8 mouse cellular contexts compared by ENCODE assay signal in the genomic region with DNA sequence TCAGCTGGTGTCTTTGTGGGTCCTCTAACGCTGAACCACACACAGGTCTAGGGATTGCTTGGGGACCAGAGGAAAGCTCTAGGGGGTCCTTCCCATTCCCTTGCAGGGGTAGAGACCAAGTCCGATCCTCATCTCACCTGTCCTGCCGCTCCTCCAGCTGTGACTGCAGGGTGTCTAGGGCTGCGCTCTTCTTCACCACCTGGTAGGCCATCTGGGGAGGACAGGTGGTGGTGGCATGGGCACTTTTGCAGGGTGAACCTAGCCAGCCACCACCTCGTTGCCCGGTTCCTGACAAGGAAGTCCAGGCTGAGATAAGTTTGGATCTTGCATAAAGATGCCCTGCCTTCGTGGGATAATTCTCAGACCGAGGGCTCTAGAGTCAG. TPM values are rescaled to one million over a fixed set of nuclear protein-coding genes. Genes with fewer than 3 reads are reported as not detected.
DNase-seq lines count a peak whose midpoint lies in the region; ATAC-seq and TF ChIP-seq lines count a peak whose summit lies in the region.

No protein-coding gene starts in this region.

- ATAC-seq in liver, postnatal 0 days = no peak
- no peak for ATAC-seq in megakaryocyte progenitor cell, adult 5-6 weeks (replicated peaks; ENCODE audit: poor library complexity)

- H3K9ac ChIP-seq in liver, postnatal 0 days (replicated peaks) = no peak overlapping the region

- peaks cover 35% of the 10 kb centered on the region for H3K4me1 ChIP-seq in heart, embryonic 10.5 days
- peaks cover 32% of the 10 kb centered on the region for H3K4me1 ChIP-seq in hindbrain, embryonic 10.5 days (replicated peaks)
- peaks cover 18% of the 10 kb centered on the region for H3K4me1 ChIP-seq in liver, postnatal 0 days (ENCODE audit: insufficient read depth)

- H3K36me3 ChIP-seq in heart, embryonic 10.5 days = peaks cover 23% of the 10 kb centered on the region
- peaks cover 11% of the 10 kb centered on the region; the same call in 1 of the 2 replicates for H3K36me3 ChIP-seq in hindbrain, embryonic 10.5 days
- peaks cover 20% of the 10 kb centered on the region for H3K36me3 ChIP-seq in liver, postnatal 0 days (replicated peaks; ENCODE audit: insufficient read depth, low read length)

- TF ChIP-seq EP300 in liver, postnatal 0 days (IDR thresholded peaks at IDR 0.05; ENCODE audit: low read depth) = no peak

- H3K9me3 ChIP-seq in heart, embryonic 10.5 days = no peaks in the 10 kb centered on the region
- H3K9me3 ChIP-seq in hindbrain, embryonic 10.5 days = no peaks in the 10 kb centered on the region
- no peaks in the 10 kb centered on the region for H3K9me3 ChIP-seq in liver, postnatal 0 days (ENCODE audit: low read length)

- peak overlapping the region; percentile 37 for H3K27ac ChIP-seq in heart, embryonic 10.5 days
- H3K27ac ChIP-seq in hindbrain, embryonic 10.5 days = peak overlapping the region; percentile 72
- no peak overlapping the region for H3K27ac ChIP-seq in liver, postnatal 0 days (ENCODE audit: low read depth)

- H3K4me2 ChIP-seq in liver, postnatal 0 days (ENCODE audit: low read depth, low read length) = peak overlapping the region; percentile 46

- peaks cover 63% of the 10 kb centered on the region for H3K27me3 ChIP-seq in heart, embryonic 10.5 days (ENCODE audit: insufficient read depth, poor library complexity, severe bottlenecking)
- peaks cover 57% of the 10 kb centered on the region for H3K27me3 ChIP-seq in hindbrain, embryonic 10.5 days (ENCODE audit: insufficient read depth, poor library complexity, severe bottlenecking)
- no peaks in the 10 kb centered on the region for H3K27me3 ChIP-seq in liver, postnatal 0 days (ENCODE audit: insufficient read depth, low read length)

- DNase-seq in heart, embryonic 10.5 days (ENCODE audit: low spot score) = no peak
- DNase-seq in heart, adult 8-10 months (ENCODE audit: low spot score) = no peak
- DNase-seq in cerebellum, adult 11-12 months = peak; percentile 79
- no peak for DNase-seq in hindbrain, embryonic 10.5 days (ENCODE audit: low spot score)
- DNase-seq in liver, postnatal 0 days = no peak
- no peak for DNase-seq in adrenal gland, adult 2 months
- DNase-seq in spleen, adult 18-20 months = no peak

- H3K4me3 ChIP-seq in heart, embryonic 10.5 days = peak overlapping the region; percentile 52
- H3K4me3 ChIP-seq in hindbrain, embryonic 10.5 days = peak overlapping the region; percentile 52
- H3K4me3 ChIP-seq in liver, postnatal 0 days (ENCODE audit: low read depth, low read length) = no peak overlapping the region

- 21% methylated on average over 8 of the region's 8 CpGs for WGBS in heart, embryonic 10.5 days
- 21% methylated on average over 8 of the region's 8 CpGs for WGBS in hindbrain, embryonic 10.5 days
- WGBS in liver, postnatal 0 days (ENCODE audit: insufficient replicate concordance) = 48% methylated on average over 8 of the region's 8 CpGs

- TF ChIP-seq CTCF in liver, postnatal 0 days (IDR thresholded peaks at IDR 0.05; ENCODE audit: low read depth) = no peak

RNA-seq across cellular contexts. Expression of gene Atg16l2, which starts 5.0 kb away (rescaled TPM):
- polyA plus RNA-seq in heart, embryonic 10.5 days (2016; fragmentation: Nextera tagmentation; extraction: Ambion mirVana) = 19.2 and 22.1 TPM in 2 replicates
- total RNA-seq in heart, adult 8-10 months (2022) = 10 to 100 TPM in 2 of 4 experiments, 1 to 10 TPM in 2; 5.7 to 12.3 (median 9.3) TPM
- polyA plus RNA-seq in hindbrain, embryonic 10.5 days (2016; fragmentation: Nextera tagmentation; extraction: Ambion mirVana) = 13.8 and 20.1 TPM in 2 replicates
- polyA plus RNA-seq in liver, postnatal 0 days (2015; fragmentation: Nextera tagmentation; extraction: Ambion mirVana) = 4.9 and 5.3 TPM in 2 replicates
- 10 to 100 TPM; 17.7 to 22.3 TPM for total RNA-seq in adrenal gland, adult 2 months (2021)
- polyA plus RNA-seq in adrenal gland, adult 2 months (2012; rRNA removed) = 17.5 and 19.5 TPM in 2 replicates
- 9.8 and 14.7 TPM in 2 replicates for total RNA-seq in megakaryocyte progenitor cell, adult 5-6 weeks (2015)
- 6.7 and 7.1 TPM in 2 replicates for total RNA-seq in megakaryocyte progenitor cell, adult 5-6 weeks (2017)

RNA-seq across cellular contexts. Expression of gene Stard10, which starts 19.9 kb away (rescaled TPM):
- polyA plus RNA-seq in heart, embryonic 10.5 days (2016; fragmentation: Nextera tagmentation; extraction: Ambion mirVana) = 24.7 and 62.7 TPM in 2 replicates
- 10 to 100 TPM; 57.4 to 86.0 (median 69.5) TPM for total RNA-seq in heart, adult 8-10 months (2022)
- polyA plus RNA-seq in hindbrain, embryonic 10.5 days (2016; fragmentation: Nextera tagmentation; extraction: Ambion mirVana) = 9.8 and 10.4 TPM in 2 replicates
- polyA plus RNA-seq in liver, postnatal 0 days (2015; fragmentation: Nextera tagmentation; extraction: Ambion mirVana) = 361 and 384 TPM in 2 replicates
- total RNA-seq in adrenal gland, adult 2 months (2021) = 10 to 100 TPM; 29.9 to 78.1 TPM
- 27.6 and 46.9 TPM in 2 replicates for polyA plus RNA-seq in adrenal gland, adult 2 months (2012; rRNA removed)
- total RNA-seq in megakaryocyte progenitor cell, adult 5-6 weeks (2015) = 50.4 and 59.3 TPM in 2 replicates
- total RNA-seq in megakaryocyte progenitor cell, adult 5-6 weeks (2017) = 23.1 and 31.2 TPM in 2 replicates

RNA-seq across cellular contexts. Expression of gene Arap1, which starts 50.9 kb away (rescaled TPM):
- polyA plus RNA-seq in heart, embryonic 10.5 days (2016; fragmentation: Nextera tagmentation; extraction: Ambion mirVana) = 15.9 and 24.6 TPM in 2 replicates
- 10 to 100 TPM; 27.2 to 40.0 (median 28.4) TPM for total RNA-seq in heart, adult 8-10 months (2022)
- polyA plus RNA-seq in hindbrain, embryonic 10.5 days (2016; fragmentation: Nextera tagmentation; extraction: Ambion mirVana) = 14.7 and 19.2 TPM in 2 replicates
- polyA plus RNA-seq in liver, postnatal 0 days (2015; fragmentation: Nextera tagmentation; extraction: Ambion mirVana) = 16.0 and 18.1 TPM in 2 replicates
- 10 to 100 TPM; 31.2 to 49.8 TPM for total RNA-seq in adrenal gland, adult 2 months (2021)
- polyA plus RNA-seq in adrenal gland, adult 2 months (2012; rRNA removed) = 58.4 and 60.7 TPM in 2 replicates
- 34.3 and 41.2 TPM in 2 replicates for total RNA-seq in megakaryocyte progenitor cell, adult 5-6 weeks (2015)
- total RNA-seq in megakaryocyte progenitor cell, adult 5-6 weeks (2017) = 63.1 and 89.4 TPM in 2 replicates
